Mouse (Mus musculus) megakaryocyte, embryonic 14.5 days (primary cell): ENCODE data around the gene Ift27.

Experiments
- FLI1 ChIP-seq: IDR thresholded peaks from 2 replicates; pipeline ENCODE4 v1.6.1; 2012; ENCODE audit warnings: low read length, inconsistent platforms, mixed read lengths
- GATA1 ChIP-seq: IDR thresholded peaks from 3 replicates; pipeline ENCODE4 v1.6.1; 2012; ENCODE audit warnings: mixed read lengths, low read length, inconsistent platforms, borderline replicate concordance

DNA sequence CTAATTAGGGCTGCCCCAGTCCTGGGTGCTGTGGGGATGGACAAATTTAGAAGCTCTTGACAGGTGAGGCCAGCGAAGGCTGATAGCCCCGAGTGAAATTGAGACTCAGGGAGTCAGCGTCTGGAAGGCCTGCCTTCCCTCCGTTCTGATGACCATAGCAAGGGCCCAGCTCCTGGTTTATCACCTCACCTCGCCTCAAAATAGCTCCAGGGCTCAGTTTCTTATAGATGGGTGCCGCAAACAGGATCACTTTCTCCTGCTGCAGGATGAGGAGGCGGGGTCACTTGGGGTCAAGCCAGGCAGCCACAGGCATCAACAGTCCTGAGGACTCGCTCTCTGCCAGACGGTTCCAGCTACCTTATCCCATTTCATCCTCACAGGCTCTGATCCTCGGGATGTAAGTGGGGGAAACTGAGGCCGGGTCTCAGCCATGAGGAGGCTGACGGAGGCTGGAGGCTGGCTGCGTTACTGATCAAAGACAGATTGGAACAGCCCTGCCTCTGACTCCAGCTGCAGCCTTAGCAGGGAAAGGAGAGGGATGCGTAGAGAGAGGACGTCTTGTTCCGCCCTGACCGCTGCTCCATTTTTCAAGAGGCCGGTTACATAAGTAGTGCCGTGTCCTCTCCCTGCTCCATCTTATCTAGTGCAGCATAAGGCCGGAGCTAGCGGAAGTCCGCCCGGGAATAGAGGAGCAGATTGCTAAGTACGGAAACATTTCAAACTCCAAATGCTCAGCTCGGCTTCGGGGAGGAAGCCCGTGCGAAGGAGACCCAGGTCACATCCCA is 21.4 kb upstream of the Ift27 start:
- no peak for TF ChIP-seq GATA1
- TF ChIP-seq FLI1: no peak
